Mouse (Mus musculus) liver, embryonic 13.5 days (tissue): ENCODE measurements around the gene Hrh2. TPM values are rescaled to one million over a fixed set of nuclear protein-coding genes. Genes with fewer than 3 reads are reported as not detected.

Experiments used
- ATAC-seq: fragments of 200-750 bp; cut with Nextera tagmentation; 2 replicates; pipeline ENCODE4 v1.8.0; 2017; ENCODE audit warnings: low read depth, mild to moderate bottlenecking, moderate number of reproducible peaks, moderate library complexity
- DNase-seq: peaks from one replicate; pipeline ENCODE4 v3.0.0; 2022
- H3K27ac ChIP-seq: fragments of 300-500 bp; sonication (generic); 2 replicates; pipeline ENCODE4 v1.5.1; 2015; ENCODE audit warnings: moderate library complexity, mild to moderate bottlenecking, inconsistent platforms
- H3K27me3 ChIP-seq: fragments of 300-500 bp; sonication (generic); 2 replicates; pipeline ENCODE4 v1.6.1; 2015; ENCODE audit warnings: mild to moderate bottlenecking, inconsistent platforms
- H3K36me3 ChIP-seq: fragments of 300-500 bp; sonication (generic); 2 replicates; pipeline ENCODE4 v1.6.1; 2015; ENCODE audit warnings: mild to moderate bottlenecking, inconsistent platforms
- H3K4me1 ChIP-seq: fragments of 300-500 bp; sonication (generic); replicated peaks from 2 replicates; pipeline ENCODE4 v1.6.1; 2015; ENCODE audit warnings: inconsistent platforms
- H3K4me2 ChIP-seq: fragments of 300-500 bp; sonication (generic); 2 replicates; pipeline ENCODE4 v1.6.1; 2015; ENCODE audit warnings: inconsistent platforms, mild to moderate bottlenecking, moderate library complexity
- H3K4me3 ChIP-seq: fragments of 300-500 bp; sonication (generic); replicated peaks from 2 replicates; pipeline ENCODE4 v1.5.1; 2015; ENCODE audit warnings: mild to moderate bottlenecking, inconsistent platforms
- H3K9ac ChIP-seq: fragments of 300-500 bp; sonication (generic); 2 replicates; pipeline ENCODE4 v1.6.1; 2015; ENCODE audit warnings: mild to moderate bottlenecking, inconsistent platforms
- H3K9me3 ChIP-seq: fragments of 300-500 bp; sonication (generic); replicated peaks from 2 replicates; pipeline ENCODE4 v1.6.1; 2016; ENCODE audit warnings: inconsistent platforms
- WGBS: fragments of 180-500 bp; shearing (Covaris S2); methylation state at CpG from one replicate; pipeline ENCODE4 v1.1.7; 2015; ENCODE audit not compliant: insufficient replicate concordance; 5-methylcytosine and 5-hydroxymethylcytosine counted together
- polyA plus RNA-seq: library from polyadenylated mRNA; unstranded; fragments of >200 nt; fragmentation: Nextera tagmentation; extraction: Ambion mirVana; gene quantifications from 2 replicates; pipeline ENCODE4 v1.2.1, GENCODE M21; 2015

Hrh2 gene
- polyA plus RNA-seq, 1 experiment from 2014 or later: 0.07 TPM

- H3K4me1 ChIP-seq: no peaks in the 10 kb centered on the region
- H3K27me3 ChIP-seq: no peaks in the 10 kb centered on the region
- no peak overlapping the region for H3K9ac ChIP-seq
- no peaks in the 10 kb centered on the region for H3K9me3 ChIP-seq
- no peak for DNase-seq
- H3K27ac ChIP-seq: no peak overlapping the region
- H3K36me3 ChIP-seq: no peaks in the 10 kb centered on the region
- no peak for ATAC-seq
- WGBS: 67% methylated on average over 7 of the region's 7 CpGs
- no peak overlapping the region for H3K4me3 ChIP-seq
- H3K4me2 ChIP-seq: no peak overlapping the region
Observed at GRCm38 (mm10) chr13:54272076-54272475, 80.1 kb downstream of the Hrh2 start.

DNA sequence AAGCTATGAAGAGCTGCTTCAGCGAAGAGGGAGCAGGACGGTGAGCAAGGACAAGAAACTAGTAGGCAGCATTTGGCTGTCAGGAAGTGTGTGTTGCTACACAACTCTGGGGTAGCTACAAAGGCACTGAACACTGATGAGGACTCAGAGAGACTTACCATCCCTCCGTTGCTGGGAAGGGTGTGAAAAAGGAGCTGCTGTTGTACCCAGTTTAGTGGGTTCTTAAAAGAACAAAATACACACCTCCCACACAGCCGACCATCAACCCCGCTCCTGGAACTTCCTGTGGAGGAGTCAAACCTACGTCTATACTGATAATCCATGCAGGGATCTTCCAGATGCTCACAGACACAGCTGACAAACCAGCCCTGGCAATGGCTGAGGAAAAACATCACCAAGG is 85.5 kb downstream of the Hrh2 start:
- no peak for DNase-seq

DNA sequence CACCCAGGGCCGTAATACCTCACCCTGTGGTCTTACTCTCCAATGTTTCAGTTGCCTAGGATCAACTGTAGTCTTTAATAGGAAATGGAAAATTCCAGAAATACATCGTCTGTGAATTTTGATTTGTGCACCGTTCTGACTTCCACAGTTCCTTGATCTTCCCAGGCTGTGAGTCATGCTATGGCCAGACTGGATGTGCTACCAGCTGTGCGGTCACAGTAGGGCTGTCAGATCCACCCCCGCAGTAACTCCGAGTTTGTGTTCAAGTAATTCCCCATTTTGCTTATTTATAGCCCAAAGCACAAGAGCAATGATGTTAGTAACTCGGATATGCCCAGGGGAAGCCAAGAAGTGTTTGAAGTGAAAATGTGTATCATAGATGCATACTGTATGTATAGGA is 88.4 kb downstream of the Hrh2 start:
- no peak for ATAC-seq
- 74% methylated on average over 7 of the region's 7 CpGs for WGBS
- no peak overlapping the region for H3K27ac ChIP-seq
- H3K4me2 ChIP-seq: no peak overlapping the region
- H3K36me3 ChIP-seq: no peaks in the 10 kb centered on the region
- no peaks in the 10 kb centered on the region for H3K9me3 ChIP-seq
- 0 out of 2 replicates have a peak, but pooled peaks cover 3% of the 10 kb centered on the region for H3K4me1 ChIP-seq
- H3K4me3 ChIP-seq: no peak overlapping the region
- DNase-seq: no peak
- H3K9ac ChIP-seq: no peak overlapping the region
- H3K27me3 ChIP-seq: peaks cover 14% of the 10 kb centered on the region; the same call in 1 of the 2 replicates

More for the DNA sequence above, 85.5 kb downstream of the Hrh2 start:
- no peak overlapping the region for H3K4me3 ChIP-seq
- H3K36me3 ChIP-seq: no peaks in the 10 kb centered on the region
- H3K4me1 ChIP-seq: 0 out of 2 replicates have a peak, but pooled peaks cover 2% of the 10 kb centered on the region
- H3K27me3 ChIP-seq: peaks cover 13% of the 10 kb centered on the region; the same call in 1 of the 2 replicates
- ATAC-seq: no peak
- H3K9ac ChIP-seq: no peak overlapping the region
- no peaks in the 10 kb centered on the region for H3K9me3 ChIP-seq
- no peak overlapping the region for H3K27ac ChIP-seq
- WGBS: 70% methylated on average over 6 of the region's 6 CpGs
- no peak overlapping the region for H3K4me2 ChIP-seq

DNA sequence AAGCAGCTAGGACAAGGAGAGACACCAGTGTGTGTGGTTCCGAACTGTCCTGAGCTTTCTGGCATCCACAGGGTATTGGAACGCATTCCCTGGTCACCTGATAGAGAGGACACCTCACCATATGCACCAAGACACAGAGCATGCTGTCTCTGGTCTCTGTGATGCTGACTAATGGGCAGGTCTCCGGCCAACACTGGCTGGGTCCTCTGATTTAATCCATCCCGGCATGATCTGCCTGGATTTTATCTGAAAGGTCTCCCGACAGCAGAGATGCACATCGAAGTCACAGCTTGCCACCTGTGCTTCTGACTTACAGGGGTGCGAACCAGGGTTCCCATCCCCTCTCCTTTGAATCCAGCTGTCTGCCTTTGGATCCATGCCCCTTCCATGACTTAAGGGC is 89.2 kb downstream of the Hrh2 start:
- 61% methylated on average over 7 of the region's 7 CpGs for WGBS
- H3K27ac ChIP-seq: no peak overlapping the region

GRCm38 (mm10) chr13:54281623-54282022 is 89.7 kb downstream of the Hrh2 start:
- H3K4me2 ChIP-seq: no peak overlapping the region
- H3K27me3 ChIP-seq: peaks cover 14% of the 10 kb centered on the region; the same call in 1 of the 2 replicates
- H3K9ac ChIP-seq: no peak overlapping the region
- ATAC-seq (no peak), DNase-seq (no peak)
- H3K36me3 ChIP-seq: no peaks in the 10 kb centered on the region
- H3K9me3 ChIP-seq: no peaks in the 10 kb centered on the region
- H3K4me3 ChIP-seq: no peak overlapping the region
- 0 out of 2 replicates have a peak, but pooled peaks cover 3% of the 10 kb centered on the region for H3K4me1 ChIP-seq
- 25% methylated on average over 8 of the region's 8 CpGs for WGBS
- H3K27ac ChIP-seq: no peak overlapping the region

More for the DNA sequence above, 89.2 kb downstream of the Hrh2 start:
- Histone ChIP-seq H3K9me3 (no peaks in the 10 kb centered on the region), H3K36me3 (no peaks in the 10 kb centered on the region), H3K9ac (no peak overlapping the region), H3K4me3 (no peak overlapping the region), H3K27me3 (peaks cover 14% of the 10 kb centered on the region; the same call in 1 of the 2 replicates), H3K4me2 (no peak overlapping the region), H3K4me1 (0 out of 2 replicates have a peak, but pooled peaks cover 3% of the 10 kb centered on the region)
- ATAC-seq: no peak
- no peak for DNase-seq

DNA sequence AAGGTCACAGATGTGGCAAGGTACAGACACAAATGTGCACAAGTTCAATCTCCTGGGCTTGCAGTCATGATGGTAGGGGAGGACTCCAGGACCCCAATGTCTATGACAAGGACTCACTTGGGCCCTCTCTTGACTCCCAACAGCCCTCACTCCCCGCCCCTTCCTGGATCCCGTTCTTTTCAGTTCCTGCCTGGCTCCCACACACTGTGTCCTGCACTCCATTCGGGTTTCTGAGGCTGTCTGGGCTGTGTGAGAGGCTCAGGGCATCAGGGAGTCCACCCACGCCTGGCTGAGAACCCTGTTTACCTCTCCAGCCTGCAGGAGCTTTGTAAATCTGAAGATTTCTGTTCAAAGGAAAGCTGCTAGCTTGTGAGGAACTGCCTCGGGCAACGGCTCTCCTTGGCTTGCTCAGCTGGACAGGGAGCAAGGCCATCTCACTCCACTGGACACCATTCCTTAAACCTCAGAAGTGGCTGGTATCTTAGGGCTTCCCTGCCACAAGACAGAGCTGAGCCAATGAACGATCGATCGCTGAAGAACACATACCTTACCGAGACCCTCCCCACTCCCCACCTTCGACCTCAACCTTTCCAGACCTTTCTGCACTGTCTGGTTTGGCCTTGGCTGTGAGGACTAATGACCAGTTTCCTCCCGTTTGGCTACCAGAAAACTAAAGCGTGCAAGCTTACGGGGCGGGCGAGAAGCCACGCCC is 90.4 kb downstream of the Hrh2 start:
- Histone ChIP-seq H3K27me3 (peaks cover 14% of the 10 kb centered on the region; the same call in 1 of the 2 replicates), H3K4me2 (0 out of 2 replicates have a peak overlapping the region, but pooled peaks have one; percentile 21), H3K9me3 (no peaks in the 10 kb centered on the region), H3K36me3 (no peaks in the 10 kb centered on the region), H3K9ac (no peak overlapping the region), H3K4me1 (0 out of 2 replicates have a peak, but pooled peaks cover 3% of the 10 kb centered on the region), H3K4me3 (no peak overlapping the region), H3K27ac (no peak overlapping the region)
- 16% methylated on average over 17 of the region's 17 CpGs for WGBS
- ATAC-seq: no peak
- DNase-seq: no peak

- DNase-seq (no peak), ATAC-seq (no peak)
- no peak overlapping the region for H3K27ac ChIP-seq
- H3K4me1 ChIP-seq: 0 out of 2 replicates have a peak, but pooled peaks cover 3% of the 10 kb centered on the region
- 5% methylated on average over 10 of the region's 10 CpGs for WGBS
- H3K9ac ChIP-seq: no peak overlapping the region
- H3K4me2 ChIP-seq: 0 out of 2 replicates have a peak overlapping the region, but pooled peaks have one; percentile 21
- no peak overlapping the region for H3K4me3 ChIP-seq
- no peaks in the 10 kb centered on the region for H3K36me3 ChIP-seq
- no peaks in the 10 kb centered on the region for H3K9me3 ChIP-seq
- peaks cover 14% of the 10 kb centered on the region; the same call in 1 of the 2 replicates for H3K27me3 ChIP-seq
Observed at GRCm38 (mm10) chr13:54282861-54283206, 90.9 kb downstream of the Hrh2 start.

Other genes starting within 250 kb of the Hrh2 start
- not detected in 2 replicates for gene Drd1, start 136.4 kb upstream of the Hrh2 start, polyA plus RNA-seq
- 75.0 and 78.7 TPM in 2 replicates for gene Sfxn1, start 120.3 kb upstream of the Hrh2 start, polyA plus RNA-seq
- gene Cplx2, start 179.2 kb downstream of the Hrh2 start, polyA plus RNA-seq: 0.23 and 0.30 TPM in 2 replicates